Mouse (Mus musculus) heart, embryonic 11.5 days (tissue): Measurements from ENCODE around the gene Stard10. TPM values are rescaled to one million over a fixed set of nuclear protein-coding genes. Genes with fewer than 3 reads are reported as not detected.
A peak's percentile ranks its signal among the peaks of the same experiment; 100 is the strongest.

Experiments
- ATAC-seq: fragments of 200-750 bp; cut with Nextera tagmentation; replicated peaks from 2 replicates; pipeline ENCODE4 v1.8.0; 2017; ENCODE audit warnings: moderate library complexity; ENCODE audit not compliant: insufficient number of reproducible peaks, low FRiP score, low TSS enrichment
- H3K27ac ChIP-seq: fragments of 300-500 bp; sonication (generic); 2 replicates; pipeline ENCODE4 v1.5.1; 2014; ENCODE audit warnings: mild to moderate bottlenecking, low read depth, low read length
- H3K27me3 ChIP-seq: fragments of 300-500 bp; sonication (generic); 2 replicates; pipeline ENCODE4 v1.6.1; 2014; ENCODE audit warnings: mild to moderate bottlenecking, low read length, mixed read lengths; ENCODE audit not compliant: control insufficient read depth, insufficient read depth
- H3K36me3 ChIP-seq: fragments of 300-500 bp; sonication (generic); 2 replicates; pipeline ENCODE4 v1.6.1; 2014; ENCODE audit warnings: mild to moderate bottlenecking, low read length, moderate library complexity, mixed read lengths; ENCODE audit not compliant: control insufficient read depth, insufficient read depth
- H3K4me1 ChIP-seq: fragments of 300-500 bp; sonication (generic); 2 replicates; pipeline ENCODE4 v1.6.1; 2014; ENCODE audit warnings: low read length; ENCODE audit not compliant: control insufficient read depth, insufficient read depth
- H3K4me2 ChIP-seq: fragments of 300-500 bp; sonication (generic); 2 replicates; pipeline ENCODE4 v1.6.1; 2014; ENCODE audit warnings: mild to moderate bottlenecking, moderate library complexity
- H3K4me3 ChIP-seq: fragments of 300-500 bp; sonication (generic); 2 replicates; pipeline ENCODE4 v1.5.1; 2014; ENCODE audit warnings: low read depth, low read length
- H3K9ac ChIP-seq: fragments of 300-500 bp; sonication (generic); 2 replicates; pipeline ENCODE4 v1.6.1; 2014; ENCODE audit warnings: mild to moderate bottlenecking, low read depth, low read length, moderate library complexity
- H3K9me3 ChIP-seq: fragments of 300-500 bp; sonication (generic); replicated peaks from 2 replicates; pipeline ENCODE4 v1.6.1; 2016; ENCODE audit warnings: low read length; ENCODE audit not compliant: control insufficient read depth
- WGBS: fragments of 180-500 bp; shearing (Covaris S2); extraction: QIAGEN DNeasy Blood & Tissue Kit; methylation state at CpG from one replicate; pipeline ENCODE4 v1.1.7; 2014; ENCODE audit not compliant: insufficient replicate concordance; 5-methylcytosine and 5-hydroxymethylcytosine counted together
- polyA plus RNA-seq: library from polyadenylated mRNA; unstranded; fragments of >200 nt; fragmentation: Nextera tagmentation; extraction: Ambion mirVana; gene quantifications from 2 replicates; pipeline ENCODE4 v1.2.1, GENCODE M21; 2014

Stard10 gene
- polyA plus RNA-seq, result 44.4 and 48.9 TPM in 2 replicates

- H3K4me2 ChIP-seq, result no peak within 1 kb of the TSS
- H3K27me3 ChIP-seq, result peaks cover 12% of the 10 kb centered on the region
- H3K4me3 ChIP-seq, result no peak within 1 kb of the TSS
- H3K9me3 ChIP-seq, result no peaks in the 10 kb centered on the region
- no peak within 1 kb of the TSS for H3K9ac ChIP-seq
- ATAC-seq, result no peak
- WGBS, result 84% methylated on average over 3 of the region's 3 CpGs
- no peak within 1 kb of the TSS for H3K27ac ChIP-seq
- H3K4me1 ChIP-seq, result peaks cover 15% of the 10 kb centered on the region
- H3K36me3 ChIP-seq, result no peaks in the 10 kb centered on the region
Measured at GRCm38 (mm10) chr7:101317014-101317413, at the start of gene Stard10. Gene Stard10 (plus strand): TSS chr7:101317086.

GRCm38 (mm10) chr7:101267457-101268259 lies 49.2 kb upstream of the Stard10 start:
- Histone ChIP-seq H3K27me3 (no peaks in the 10 kb centered on the region), H3K9ac (no peak overlapping the region), H3K36me3 (peaks cover 3% of the 10 kb centered on the region; the same call in 1 of the 2 replicates), H3K4me2 (no peak overlapping the region), H3K4me1 (no peaks in the 10 kb centered on the region), H3K27ac (peak overlapping the region; percentile 38), H3K9me3 (no peaks in the 10 kb centered on the region), H3K4me3 (no peak overlapping the region)
- WGBS, result 44% methylated on average over 3 of the region's 3 CpGs
- no peak for ATAC-seq

GRCm38 (mm10) chr7:101271602-101272001 lies 45.3 kb upstream of the Stard10 start:
- 67% methylated on average over 1 of the region's 1 CpGs for WGBS
- H3K4me2 ChIP-seq, result no peak overlapping the region
- H3K4me3 ChIP-seq, result no peak overlapping the region
- no peak overlapping the region for H3K27ac ChIP-seq
- H3K9me3 ChIP-seq, result no peaks in the 10 kb centered on the region
- ATAC-seq, result no peak
- H3K9ac ChIP-seq, result no peak overlapping the region
- H3K4me1 ChIP-seq, result no peaks in the 10 kb centered on the region
- no peaks in the 10 kb centered on the region for H3K27me3 ChIP-seq
- peaks cover 6% of the 10 kb centered on the region for H3K36me3 ChIP-seq

- Histone ChIP-seq H3K9ac (no peak overlapping the region), H3K4me1 (no peaks in the 10 kb centered on the region), H3K27ac (no peak overlapping the region), H3K4me3 (no peak overlapping the region), H3K9me3 (no peaks in the 10 kb centered on the region), H3K36me3 (peaks cover 9% of the 10 kb centered on the region), H3K27me3 (no peaks in the 10 kb centered on the region), H3K4me2 (no peak overlapping the region)
- WGBS, result 74% methylated on average over 8 of the region's 8 CpGs
- ATAC-seq, result 0 out of 2 replicates have a peak, but pooled peaks have one; percentile 42
Measured at GRCm38 (mm10) chr7:101272466-101273160, 44.3 kb upstream of the Stard10 start.

- Histone ChIP-seq H3K4me2 (no peak overlapping the region), H3K9me3 (no peaks in the 10 kb centered on the region), H3K4me1 (no peaks in the 10 kb centered on the region), H3K27me3 (no peaks in the 10 kb centered on the region), H3K9ac (no peak overlapping the region), H3K4me3 (no peak overlapping the region), H3K36me3 (peaks cover 5% of the 10 kb centered on the region), H3K27ac (no peak overlapping the region)
- 83% methylated on average over 3 of the region's 3 CpGs for WGBS
- no peak for ATAC-seq
Measured at GRCm38 (mm10) chr7:101282721-101283120, 34.2 kb upstream of the Stard10 start.

GRCm38 (mm10) chr7:101284504-101284903 lies 32.4 kb upstream of the Stard10 start:
- ATAC-seq, result no peak
- H3K4me2 ChIP-seq, result no peak overlapping the region
- no peaks in the 10 kb centered on the region for H3K9me3 ChIP-seq
- no peaks in the 10 kb centered on the region for H3K27me3 ChIP-seq
- H3K4me3 ChIP-seq, result no peak overlapping the region
- peaks cover 2% of the 10 kb centered on the region; the same call in 1 of the 2 replicates for H3K36me3 ChIP-seq
- no peak overlapping the region for H3K27ac ChIP-seq
- WGBS, result 81% methylated on average over 1 of the region's 1 CpGs
- H3K4me1 ChIP-seq, result no peaks in the 10 kb centered on the region
- no peak overlapping the region for H3K9ac ChIP-seq

- Histone ChIP-seq H3K9me3 (no peaks in the 10 kb centered on the region), H3K27me3 (no peaks in the 10 kb centered on the region), H3K27ac (no peak overlapping the region), H3K4me1 (no peaks in the 10 kb centered on the region), H3K9ac (no peak overlapping the region), H3K4me2 (no peak overlapping the region), H3K4me3 (no peak overlapping the region), H3K36me3 (peaks cover 3% of the 10 kb centered on the region; the same call in 1 of the 2 replicates)
- WGBS, result 69% methylated on average over 4 of the region's 4 CpGs
- no peak for ATAC-seq
Measured at GRCm38 (mm10) chr7:101286891-101287290, 30.0 kb upstream of the Stard10 start.

GRCm38 (mm10) chr7:101287820-101288219 lies 29.1 kb upstream of the Stard10 start:
- Histone ChIP-seq H3K4me1 (no peaks in the 10 kb centered on the region), H3K4me3 (no peak overlapping the region), H3K36me3 (peaks cover 3% of the 10 kb centered on the region; the same call in 1 of the 2 replicates), H3K27ac (no peak overlapping the region), H3K27me3 (no peaks in the 10 kb centered on the region), H3K9me3 (no peaks in the 10 kb centered on the region), H3K4me2 (no peak overlapping the region), H3K9ac (no peak overlapping the region)
- WGBS, result 79% methylated on average over 2 of the region's 2 CpGs
- ATAC-seq, result no peak
